Mouse (Mus musculus) cerebellum, postnatal 25 days (tissue): ENCODE measurements around the gene Usp17ld.
"Not testable (repeated sequence)": the region's sequence is repeated elsewhere in the genome, so short reads cannot be mapped to it uniquely, and the experiment has no call there.

Source experiments
- DNase-seq, 2 experiments: peaks; one replicate each; pipeline ENCODE4 v3.0.0; 2021; ENCODE audit warnings: mixed read lengths in 2 of 2

Usp17ld gene

GRCm38 (mm10) chr7:103252405-103252804 is at the start of gene Usp17ld:
Usp17ld (minus strand) TSS chr7:103252505.
- DNase-seq, result not testable (repeated sequence)

GRCm38 (mm10) chr7:103216696-103217095 is 35.6 kb downstream of the Usp17ld start, which contains the start of gene Olfr594:
Olfr594 (plus strand) TSS chr7:103216996.
- no peak for DNase-seq

GRCm38 (mm10) chr7:103212050-103212449 is 40.3 kb downstream of the Usp17ld start:
- not testable (repeated sequence) for DNase-seq

- DNase-seq, result no peak
Measured at GRCm38 (mm10) chr7:103211562-103211961, 40.7 kb downstream of the Usp17ld start, which contains the start of gene Olfr593. Olfr593 (plus strand) TSS chr7:103211862.
